Mouse (Mus musculus): ENCODE results near the gene Slc19a2. TPM values are rescaled to one million over a fixed set of nuclear protein-coding genes. Genes with fewer than 3 reads are reported as not detected.

The Slc19a2 gene
- polyA plus RNA-seq, 1 experiment from 2014 or later, result 7.2 TPM

DNA sequence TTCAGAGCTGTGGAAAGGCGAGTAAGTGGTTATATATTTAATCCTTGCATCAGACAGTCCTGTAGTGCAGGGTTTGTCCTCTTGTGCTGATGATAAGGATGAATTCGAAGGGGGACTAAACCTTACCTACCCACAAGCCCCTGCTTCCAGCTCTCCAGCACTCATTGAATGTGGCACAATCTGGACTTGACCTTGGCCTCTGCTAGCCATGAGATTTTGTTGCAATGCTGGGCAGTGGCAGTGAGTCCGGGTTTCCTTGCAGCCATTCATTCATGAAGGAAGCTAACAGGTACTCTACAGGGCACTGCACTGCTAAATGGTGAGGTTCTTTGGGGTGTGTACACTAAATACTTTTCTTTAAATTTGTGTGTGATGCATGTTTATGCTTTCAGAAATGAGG is 6.0 kb downstream of the Slc19a2 start:
- H3K9ac ChIP-seq (replicated peaks), result no peak overlapping the region
- no peaks in the 10 kb centered on the region for H3K27me3 ChIP-seq
- no peaks in the 10 kb centered on the region for H3K36me3 ChIP-seq
- H3K4me1 ChIP-seq, result peaks cover 11% of the 10 kb centered on the region
- ATAC-seq (replicated peaks), result no peak
- no peak overlapping the region for H3K4me2 ChIP-seq (replicated peaks)
- H3K9me3 ChIP-seq, result no peaks in the 10 kb centered on the region
- H3K4me3 ChIP-seq, result no peak overlapping the region
- 77% methylated on average over 3 of the region's 3 CpGs for whole genome bisulfite sequencing
- H3K27ac ChIP-seq (replicated peaks), result no peak overlapping the region

DNA sequence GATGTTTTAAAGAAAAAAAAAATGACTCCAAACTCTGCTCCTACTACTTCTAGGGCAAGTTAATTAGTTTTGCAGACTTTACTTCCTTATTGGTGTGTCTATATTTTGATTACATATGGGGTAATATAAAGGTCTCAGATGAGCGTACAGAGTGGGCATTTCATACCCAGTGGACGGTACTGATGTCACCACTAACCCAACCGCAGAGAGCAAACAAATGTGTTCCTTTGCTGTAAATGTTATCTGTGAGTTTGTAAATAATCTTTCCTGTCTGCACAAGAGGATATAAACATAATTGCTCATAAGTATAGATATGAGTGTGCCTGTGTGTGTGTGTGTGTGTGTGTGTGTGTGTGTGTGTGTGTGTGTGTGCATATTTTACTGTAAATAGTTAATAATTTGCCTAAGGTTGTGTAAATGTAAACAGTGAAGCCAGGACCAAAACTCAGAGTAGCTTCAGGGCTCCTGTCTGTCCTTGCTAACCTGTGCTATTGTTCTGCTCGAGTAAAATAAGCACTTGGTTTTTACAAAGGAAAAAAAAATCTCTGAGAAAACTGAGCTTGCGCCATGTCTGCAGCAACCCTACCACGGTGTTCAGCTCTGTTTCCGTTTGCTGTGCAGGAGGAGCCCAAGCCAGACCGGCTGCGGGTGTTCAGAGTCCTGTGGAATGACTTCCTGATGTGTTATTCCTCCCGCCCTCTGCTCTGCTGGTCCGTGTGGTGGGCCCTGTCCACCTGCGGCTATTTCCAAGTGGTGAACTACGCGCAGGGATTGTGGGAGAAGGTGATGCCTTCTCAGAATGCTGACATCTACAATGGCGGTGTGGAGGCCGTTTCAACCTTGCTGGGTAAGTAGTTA is 11.6 kb downstream of the Slc19a2 start:
- H3K27ac ChIP-seq (replicated peaks), result no peak overlapping the region
- H3K4me3 ChIP-seq, result no peak overlapping the region
- H3K4me2 ChIP-seq (replicated peaks), result no peak overlapping the region
- 90% methylated on average over 16 of the region's 16 CpGs for WGBS
- H3K4me1 ChIP-seq, result no peaks in the 10 kb centered on the region
- no peak overlapping the region for H3K9ac ChIP-seq (replicated peaks)
- no peaks in the 10 kb centered on the region for H3K9me3 ChIP-seq
- H3K27me3 ChIP-seq, result no peaks in the 10 kb centered on the region
- ATAC-seq (replicated peaks), result no peak
- 0 out of 2 replicates have a peak, but pooled peaks cover 8% of the 10 kb centered on the region for H3K36me3 ChIP-seq

DNA sequence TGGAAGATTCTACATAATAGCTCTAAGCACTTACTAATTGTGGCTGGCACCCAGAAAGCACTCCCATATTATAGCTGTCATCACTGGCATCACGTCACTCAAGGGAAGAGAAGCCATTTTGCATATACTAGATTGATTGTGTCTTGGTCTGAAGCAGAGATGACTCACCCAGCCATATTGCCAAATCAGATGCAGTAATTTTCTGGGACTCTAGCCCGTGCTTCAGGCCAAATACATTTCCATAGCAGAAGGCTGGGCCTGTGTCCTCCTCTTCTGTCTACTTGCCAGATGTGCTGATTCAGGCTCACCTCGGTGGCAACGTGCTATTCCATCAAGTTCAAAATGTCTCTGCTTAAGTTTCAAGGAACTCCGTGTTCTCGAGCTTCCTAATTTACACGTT is 12.7 kb downstream of the Slc19a2 start:
- Histone ChIP-seq H3K4me3 (no peak overlapping the region), H3K9ac (replicated peaks) (no peak overlapping the region), H3K27ac (replicated peaks) (no peak overlapping the region), H3K36me3 (0 out of 2 replicates have a peak, but pooled peaks cover 8% of the 10 kb centered on the region), H3K9me3 (no peaks in the 10 kb centered on the region), H3K4me1 (no peaks in the 10 kb centered on the region), H3K4me2 (replicated peaks) (no peak overlapping the region), H3K27me3 (no peaks in the 10 kb centered on the region)
- ATAC-seq (replicated peaks), result peak; percentile 69
- 86% methylated on average over 7 of the region's 7 CpGs for WGBS

DNA sequence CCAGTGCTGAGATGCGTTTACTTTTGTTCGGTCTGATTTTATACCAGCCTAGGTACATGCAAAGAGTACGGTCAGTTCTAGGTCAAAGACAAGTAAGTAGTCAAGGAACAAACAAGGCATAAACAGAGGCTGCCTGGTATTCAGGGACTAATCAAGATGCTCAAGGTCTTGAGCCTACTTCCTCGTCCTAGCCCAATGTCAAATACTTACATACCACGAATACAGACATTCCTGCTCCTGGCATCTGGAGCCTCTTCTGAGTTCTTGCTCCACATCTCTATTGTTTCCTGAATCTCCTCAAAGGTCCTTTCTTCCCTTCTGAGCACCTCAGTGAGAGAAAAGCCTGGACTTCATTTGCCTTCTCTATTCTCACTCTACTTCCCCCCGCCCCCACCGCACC is 22.1 kb downstream of the Slc19a2 start:
- Histone ChIP-seq H3K4me2 (replicated peaks) (no peak overlapping the region), H3K4me3 (no peak overlapping the region), H3K9me3 (no peaks in the 10 kb centered on the region), H3K9ac (replicated peaks) (no peak overlapping the region), H3K4me1 (peaks cover 4% of the 10 kb centered on the region; the same call in 1 of the 2 replicates), H3K36me3 (no peaks in the 10 kb centered on the region), H3K27me3 (no peaks in the 10 kb centered on the region), H3K27ac (replicated peaks) (no peak overlapping the region)
- no peak for ATAC-seq (replicated peaks)
- 88% methylated on average over 7 of the region's 7 CpGs for WGBS

DNA sequence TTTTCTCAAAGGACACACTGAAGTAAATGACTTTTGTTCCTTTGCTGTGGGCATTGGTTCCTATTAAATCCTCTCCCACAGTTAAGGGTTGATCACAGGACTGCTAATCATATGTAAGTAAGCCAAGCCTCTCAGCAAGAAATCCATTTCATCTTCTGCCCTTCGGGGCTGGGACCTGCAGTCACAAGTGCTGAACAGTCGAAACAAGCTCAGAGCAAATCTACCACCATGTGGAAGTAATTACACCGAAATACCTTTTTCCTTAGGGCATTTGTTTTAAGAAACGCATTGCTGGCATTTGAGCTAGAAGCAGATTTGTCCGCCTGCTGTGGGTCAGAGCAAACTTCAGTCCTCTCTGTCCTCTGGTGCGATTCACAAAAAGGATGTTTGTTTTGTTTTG is 24.8 kb downstream of the Slc19a2 start:
- Histone ChIP-seq H3K4me1 (peaks cover 6% of the 10 kb centered on the region; the same call in 1 of the 2 replicates), H3K4me2 (replicated peaks) (no peak overlapping the region), H3K27ac (replicated peaks) (no peak overlapping the region), H3K9me3 (no peaks in the 10 kb centered on the region), H3K4me3 (no peak overlapping the region), H3K36me3 (no peaks in the 10 kb centered on the region), H3K27me3 (no peaks in the 10 kb centered on the region), H3K9ac (replicated peaks) (no peak overlapping the region)
- ATAC-seq (replicated peaks), result no peak
- 84% methylated on average over 6 of the region's 6 CpGs for WGBS

DNA sequence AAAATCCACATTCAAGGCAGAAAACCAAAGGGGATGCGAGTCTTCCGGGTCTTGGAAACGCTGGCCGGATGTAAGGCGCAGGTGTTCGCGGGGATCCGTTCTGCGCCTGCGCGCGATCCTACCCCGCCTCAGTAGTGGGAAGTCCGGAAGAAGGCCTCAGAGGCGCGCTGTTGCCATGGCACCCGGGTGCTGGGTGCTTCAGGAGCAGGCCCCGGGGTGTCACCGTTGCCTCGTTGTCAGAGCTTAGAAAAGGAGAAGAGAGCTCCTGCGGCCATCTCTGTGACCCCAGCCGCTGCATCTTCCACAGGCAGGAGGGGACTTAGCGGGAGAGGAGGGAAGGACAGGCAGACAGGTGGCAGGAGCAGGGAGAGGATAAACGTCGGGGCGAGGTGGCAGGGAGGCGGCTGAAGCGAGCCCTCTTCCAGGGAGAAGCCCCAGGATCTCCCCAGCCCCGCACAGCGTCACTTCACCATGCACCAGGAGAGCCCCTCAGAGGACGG is 26.7 kb downstream of the Slc19a2 start, which contains the start of gene Ccdc181:
TSS of gene Ccdc181 (plus strand) at position 131 of the 500 bp plus-strand sequence.
- H3K9me3 ChIP-seq, result no peaks in the 10 kb centered on the region
- WGBS, result under 1% methylated on average over 31 of the region's 31 CpGs
- H3K4me1 ChIP-seq, result peaks cover 6% of the 10 kb centered on the region; the same call in 1 of the 2 replicates
- peak within 1 kb of the TSS; percentile 87 for H3K27ac ChIP-seq (replicated peaks)
- peak within 1 kb of the TSS; percentile 75 for H3K9ac ChIP-seq (replicated peaks)
- H3K4me2 ChIP-seq (replicated peaks), result peak within 1 kb of the TSS; percentile 84
- ATAC-seq (replicated peaks), result peak; percentile 100
- peak within 1 kb of the TSS; percentile 77 for H3K4me3 ChIP-seq
- no peaks in the 10 kb centered on the region for H3K27me3 ChIP-seq
- H3K36me3 ChIP-seq, result 0 out of 2 replicates have a peak, but pooled peaks cover 3% of the 10 kb centered on the region

DNA sequence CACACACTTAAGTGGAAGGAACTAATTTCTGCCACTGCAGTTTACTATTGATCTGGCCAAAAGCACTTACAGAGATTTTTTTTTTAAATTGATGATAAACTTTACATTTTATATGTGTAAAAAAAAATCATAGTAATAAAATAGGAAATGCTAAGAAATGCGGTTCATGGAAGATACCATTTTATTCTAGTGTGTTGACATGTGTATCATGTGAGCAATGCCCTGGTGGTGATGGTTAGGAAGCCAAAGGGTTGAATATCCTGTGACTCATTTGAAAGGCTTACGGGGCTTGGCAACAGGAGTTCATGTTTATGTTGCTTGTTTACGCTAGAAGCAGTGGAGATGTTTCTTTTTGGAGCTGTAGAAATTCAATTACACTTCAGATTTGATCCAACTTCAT is 27.7 kb downstream of the Slc19a2 start:
- Histone ChIP-seq H3K4me3 (no peak overlapping the region), H3K4me1 (peaks cover 6% of the 10 kb centered on the region; the same call in 1 of the 2 replicates), H3K27me3 (no peaks in the 10 kb centered on the region), H3K4me2 (replicated peaks) (no peak overlapping the region), H3K27ac (replicated peaks) (no peak overlapping the region), H3K9ac (replicated peaks) (no peak overlapping the region), H3K36me3 (0 out of 2 replicates have a peak, but pooled peaks cover 3% of the 10 kb centered on the region), H3K9me3 (no peaks in the 10 kb centered on the region)
- no peak for ATAC-seq (replicated peaks)
- 92% methylated on average over 3 of the region's 3 CpGs for WGBS

DNA sequence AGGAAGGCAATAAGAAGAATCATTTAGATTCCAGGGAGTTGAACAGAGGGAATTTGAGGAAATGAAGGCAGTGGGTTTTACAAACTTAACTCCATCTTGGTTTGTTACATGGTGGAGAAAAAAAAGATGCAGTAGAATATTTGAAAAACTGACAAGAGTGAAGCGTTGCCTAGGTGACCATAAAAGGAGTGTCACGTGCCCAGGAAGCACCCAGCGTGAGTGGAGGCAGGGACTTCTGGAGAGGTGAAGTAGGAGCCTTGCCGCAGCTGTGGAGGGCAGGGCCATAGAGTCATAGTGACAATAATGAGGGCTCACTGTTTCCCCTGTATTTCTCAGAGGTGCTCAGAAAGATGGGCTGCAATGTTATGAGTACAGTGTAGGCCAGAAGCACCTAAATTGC is 30.5 kb downstream of the Slc19a2 start:
- Histone ChIP-seq H3K4me2 (replicated peaks) (no peak overlapping the region), H3K27ac (replicated peaks) (no peak overlapping the region), H3K27me3 (no peaks in the 10 kb centered on the region), H3K36me3 (peaks cover 7% of the 10 kb centered on the region; the same call in 1 of the 2 replicates), H3K9me3 (no peaks in the 10 kb centered on the region), H3K9ac (replicated peaks) (no peak overlapping the region), H3K4me3 (no peak overlapping the region), H3K4me1 (peaks cover 6% of the 10 kb centered on the region; the same call in 1 of the 2 replicates)
- 82% methylated on average over 4 of the region's 4 CpGs for WGBS
- ATAC-seq (replicated peaks), result no peak

DNA sequence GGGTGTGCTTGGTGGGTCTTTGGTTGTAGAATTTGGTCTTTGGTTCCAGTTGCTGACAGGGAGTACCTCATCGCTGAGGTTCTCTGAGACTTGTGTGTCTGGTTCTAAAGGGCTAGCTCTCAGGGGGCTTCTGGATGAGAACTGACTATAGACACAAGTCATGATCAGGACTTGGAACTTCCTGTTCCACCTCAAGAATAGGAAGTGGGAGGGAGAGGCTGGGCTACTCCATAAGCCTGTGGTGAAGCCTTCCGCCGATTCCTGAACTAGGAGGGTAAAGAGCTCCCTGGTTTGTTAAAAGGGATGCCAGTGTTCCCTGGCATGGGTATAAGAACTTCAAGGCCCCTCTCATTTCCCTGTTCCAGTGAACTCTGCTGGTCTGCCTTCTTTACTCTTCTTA is 35.2 kb downstream of the Slc19a2 start:
- Histone ChIP-seq H3K4me3 (no peak overlapping the region), H3K9ac (replicated peaks) (no peak overlapping the region), H3K36me3 (peaks cover 7% of the 10 kb centered on the region; the same call in 1 of the 2 replicates), H3K27ac (replicated peaks) (no peak overlapping the region), H3K4me2 (replicated peaks) (no peak overlapping the region), H3K9me3 (no peaks in the 10 kb centered on the region), H3K4me1 (no peaks in the 10 kb centered on the region), H3K27me3 (no peaks in the 10 kb centered on the region)
- ATAC-seq (replicated peaks), result no peak
- 91% methylated on average over 3 of the region's 3 CpGs for WGBS

DNA sequence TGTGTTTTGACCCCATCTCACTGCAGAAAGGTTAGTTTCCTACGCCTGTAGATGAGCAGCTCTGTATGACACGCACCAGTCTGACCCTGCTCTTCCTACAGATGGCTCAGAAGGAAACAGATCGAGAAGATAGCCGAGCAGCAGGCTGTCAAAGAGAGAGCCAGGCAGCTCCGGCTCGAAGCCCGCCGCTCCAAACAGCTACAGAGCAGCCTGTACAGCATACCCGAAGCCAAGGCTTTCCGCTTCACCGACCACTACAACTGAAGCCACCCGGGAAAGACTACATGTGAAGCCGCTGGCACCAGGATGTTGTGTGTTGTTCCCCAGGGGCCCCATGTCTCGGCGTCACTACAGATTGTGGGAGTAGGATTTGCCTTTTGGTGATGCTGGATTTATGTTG is 38.6 kb downstream of the Slc19a2 start:
- Histone ChIP-seq H3K9ac (replicated peaks) (no peak overlapping the region), H3K36me3 (peaks cover 28% of the 10 kb centered on the region), H3K27ac (replicated peaks) (no peak overlapping the region), H3K27me3 (no peaks in the 10 kb centered on the region), H3K4me2 (replicated peaks) (no peak overlapping the region), H3K9me3 (no peaks in the 10 kb centered on the region), H3K4me1 (no peaks in the 10 kb centered on the region), H3K4me3 (no peak overlapping the region)
- ATAC-seq (replicated peaks), result peak; percentile 71
- WGBS, result 59% methylated on average over 15 of the region's 15 CpGs

DNA sequence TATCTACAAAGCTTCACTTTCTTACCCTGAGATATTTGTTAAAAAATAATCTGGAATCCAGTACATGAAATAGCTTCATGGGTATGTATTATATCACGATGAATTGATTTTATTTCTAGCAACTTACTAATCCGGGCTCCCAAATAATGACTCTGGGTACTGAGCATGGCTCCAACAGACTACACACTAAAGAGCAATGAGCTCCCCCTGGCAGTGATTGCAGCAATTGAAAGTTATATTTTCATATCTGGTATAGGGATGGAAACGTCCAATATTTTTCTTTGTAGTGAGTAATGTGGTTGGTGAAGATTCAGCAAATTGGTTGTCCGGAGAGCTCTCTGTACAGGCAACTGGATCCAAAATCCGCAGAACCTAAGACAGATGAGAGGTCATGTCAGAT is 43.2 kb downstream of the Slc19a2 start:
- H3K27me3 ChIP-seq, result no peaks in the 10 kb centered on the region
- no peak overlapping the region for H3K9ac ChIP-seq (replicated peaks)
- no peak overlapping the region for H3K4me3 ChIP-seq
- H3K27ac ChIP-seq (replicated peaks), result no peak overlapping the region
- WGBS, result 90% methylated on average over 5 of the region's 5 CpGs
- no peaks in the 10 kb centered on the region for H3K9me3 ChIP-seq
- no peak for ATAC-seq (replicated peaks)
- H3K4me2 ChIP-seq (replicated peaks), result no peak overlapping the region
- H3K36me3 ChIP-seq, result peaks cover 55% of the 10 kb centered on the region
- no peaks in the 10 kb centered on the region for H3K4me1 ChIP-seq

DNA sequence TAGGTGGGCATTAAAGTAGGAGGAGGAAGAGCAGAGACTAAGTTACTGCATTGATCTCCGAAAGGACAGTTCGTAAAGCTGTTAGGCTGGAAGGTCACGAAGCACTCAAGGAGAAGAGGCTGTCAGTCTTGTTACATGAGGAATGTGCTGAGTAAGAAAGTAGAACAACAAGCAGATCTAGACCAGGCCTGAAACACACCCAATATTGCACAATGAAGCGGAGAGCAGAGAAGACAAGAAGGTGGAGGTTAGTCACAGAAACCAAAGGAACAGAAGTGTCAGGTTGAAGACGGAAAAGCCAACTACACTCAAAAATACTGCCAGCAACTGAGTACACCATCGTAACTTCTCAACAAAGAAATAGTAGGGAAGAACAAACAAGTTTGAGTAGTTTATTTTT is 45.2 kb downstream of the Slc19a2 start:
- H3K4me2 ChIP-seq (replicated peaks), result no peak overlapping the region
- ATAC-seq (replicated peaks), result no peak
- peaks cover 71% of the 10 kb centered on the region for H3K36me3 ChIP-seq
- H3K27me3 ChIP-seq, result no peaks in the 10 kb centered on the region
- no peak overlapping the region for H3K27ac ChIP-seq (replicated peaks)
- H3K9ac ChIP-seq (replicated peaks), result no peak overlapping the region
- WGBS, result 94% methylated on average over 6 of the region's 6 CpGs
- no peaks in the 10 kb centered on the region for H3K9me3 ChIP-seq
- H3K4me3 ChIP-seq, result no peak overlapping the region
- no peaks in the 10 kb centered on the region for H3K4me1 ChIP-seq
